Mouse (Mus musculus): Measurements from ENCODE around the gene Tspan9. TPM values are rescaled to one million over a fixed set of nuclear protein-coding genes. Genes with fewer than 3 reads are reported as not detected.

Tspan9 gene
- polyA plus RNA-seq, 1 experiment from 2014 or later, result 130 TPM

DNA sequence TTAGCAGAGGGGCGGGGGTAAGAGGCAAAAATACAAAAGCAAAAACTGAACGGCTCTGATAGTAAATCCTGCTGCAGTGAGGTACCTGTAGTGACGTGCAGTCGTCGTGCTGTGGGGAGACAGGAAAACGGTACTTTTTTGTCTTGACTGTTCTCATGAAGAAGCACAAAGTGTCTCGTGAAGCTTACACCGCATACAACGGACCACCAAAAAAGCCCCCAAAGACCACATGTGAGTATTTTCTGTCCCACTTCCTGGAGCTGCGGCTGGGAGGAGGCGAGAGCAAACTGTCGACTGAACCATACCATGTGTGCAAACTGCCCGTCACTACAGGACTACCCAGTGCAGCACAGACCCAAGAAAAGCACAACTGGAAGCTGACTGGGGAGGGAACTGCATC, 117.8 kb downstream of the Tspan9 start:
- H3K9ac ChIP-seq (ENCODE audit: low read depth, low read length), result no peak overlapping the region
- H3K27me3 ChIP-seq (replicated peaks; ENCODE audit: control insufficient read depth, insufficient read depth, low read length), result no peaks in the 10 kb centered on the region
- H3K9me3 ChIP-seq (ENCODE audit: control insufficient read depth, low read length), result no peaks in the 10 kb centered on the region
- no peak overlapping the region for H3K4me3 ChIP-seq (ENCODE audit: low read depth, low read length)
- no peak overlapping the region for H3K4me2 ChIP-seq (ENCODE audit: low read depth, low read length)
- ATAC-seq (ENCODE audit: low read depth) (no peak), DNase-seq (ENCODE audit: low spot score) (no peak)
- peaks cover 45% of the 10 kb centered on the region for H3K4me1 ChIP-seq (ENCODE audit: control insufficient read depth, insufficient read depth, low read length)
- H3K27ac ChIP-seq (replicated peaks; ENCODE audit: low read depth, low read length), result no peak overlapping the region
- 53% methylated on average over 13 of the region's 13 CpGs for WGBS
- 0 out of 2 replicates have a peak, but pooled peaks cover 4% of the 10 kb centered on the region for H3K36me3 ChIP-seq (ENCODE audit: control insufficient read depth, insufficient read depth, low read length)

DNA sequence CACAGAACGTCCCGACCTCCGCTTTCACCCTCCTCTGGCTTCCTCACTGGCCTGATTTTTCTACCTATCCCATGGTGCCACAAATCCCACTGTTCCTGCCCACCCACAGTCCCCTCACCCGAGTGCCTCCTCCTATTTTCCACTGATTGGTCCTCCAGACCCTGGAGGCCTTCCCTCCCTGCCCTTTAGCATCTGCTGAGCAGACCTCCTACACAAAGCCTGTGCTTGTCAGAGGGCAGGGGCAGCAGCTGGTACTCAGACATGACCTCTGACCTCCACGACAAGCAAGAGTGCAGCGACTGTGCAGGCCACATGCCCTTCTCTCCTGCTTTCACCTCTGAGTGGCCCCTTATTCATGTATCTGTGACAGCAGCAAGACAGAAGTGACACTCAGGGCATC, 121.2 kb downstream of the Tspan9 start:
- H3K9ac ChIP-seq (ENCODE audit: low read depth, low read length), result no peak overlapping the region
- peaks cover 50% of the 10 kb centered on the region for H3K4me1 ChIP-seq (ENCODE audit: control insufficient read depth, insufficient read depth, low read length)
- no peak overlapping the region for H3K4me2 ChIP-seq (ENCODE audit: low read depth, low read length)
- ATAC-seq (ENCODE audit: low read depth), result peak; percentile 42; the same call in 1 of the 2 replicates
- H3K9me3 ChIP-seq (ENCODE audit: control insufficient read depth, low read length), result no peaks in the 10 kb centered on the region
- no peaks in the 10 kb centered on the region for H3K27me3 ChIP-seq (replicated peaks; ENCODE audit: control insufficient read depth, insufficient read depth, low read length)
- no peak overlapping the region for H3K4me3 ChIP-seq (ENCODE audit: low read depth, low read length)
- H3K27ac ChIP-seq (replicated peaks; ENCODE audit: low read depth, low read length), result no peak overlapping the region
- H3K36me3 ChIP-seq (ENCODE audit: control insufficient read depth, insufficient read depth, low read length), result 0 out of 2 replicates have a peak, but pooled peaks cover 4% of the 10 kb centered on the region
- 33% methylated on average over 6 of the region's 6 CpGs for WGBS
- peak; percentile 48 for DNase-seq (ENCODE audit: low spot score)

DNA sequence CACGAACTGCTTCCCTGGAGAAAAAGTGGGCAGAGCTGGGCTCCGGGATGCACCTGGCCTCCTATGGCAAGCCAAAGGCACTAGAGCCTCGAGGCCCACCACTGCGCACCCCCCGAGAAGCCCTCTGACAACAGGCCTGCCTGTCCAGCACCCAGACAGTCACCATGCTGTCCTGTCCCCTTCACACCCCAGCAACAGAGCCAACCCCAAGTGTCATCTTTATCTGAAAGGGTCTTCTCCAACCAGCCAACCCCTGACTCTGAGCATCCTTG, 121.5 kb downstream of the Tspan9 start:
- 0 out of 2 replicates have a peak overlapping the region, but pooled peaks have one; percentile 6 for H3K9ac ChIP-seq (ENCODE audit: low read depth, low read length)
- WGBS, result 41% methylated on average over 5 of the region's 5 CpGs
- no peak overlapping the region; the same call in 1 of the 2 replicates for H3K27ac ChIP-seq (replicated peaks; ENCODE audit: low read depth, low read length)
- no peak overlapping the region for H3K4me3 ChIP-seq (ENCODE audit: low read depth, low read length)
- peaks cover 50% of the 10 kb centered on the region for H3K4me1 ChIP-seq (ENCODE audit: control insufficient read depth, insufficient read depth, low read length)
- no peak for DNase-seq (ENCODE audit: low spot score)
- H3K36me3 ChIP-seq (ENCODE audit: control insufficient read depth, insufficient read depth, low read length), result peaks cover 4% of the 10 kb centered on the region; the same call in 1 of the 2 replicates
- no peaks in the 10 kb centered on the region for H3K9me3 ChIP-seq (ENCODE audit: control insufficient read depth, low read length)
- no peak for ATAC-seq (ENCODE audit: low read depth)
- no peaks in the 10 kb centered on the region for H3K27me3 ChIP-seq (replicated peaks; ENCODE audit: control insufficient read depth, insufficient read depth, low read length)
- no peak overlapping the region for H3K4me2 ChIP-seq (ENCODE audit: low read depth, low read length)

DNA sequence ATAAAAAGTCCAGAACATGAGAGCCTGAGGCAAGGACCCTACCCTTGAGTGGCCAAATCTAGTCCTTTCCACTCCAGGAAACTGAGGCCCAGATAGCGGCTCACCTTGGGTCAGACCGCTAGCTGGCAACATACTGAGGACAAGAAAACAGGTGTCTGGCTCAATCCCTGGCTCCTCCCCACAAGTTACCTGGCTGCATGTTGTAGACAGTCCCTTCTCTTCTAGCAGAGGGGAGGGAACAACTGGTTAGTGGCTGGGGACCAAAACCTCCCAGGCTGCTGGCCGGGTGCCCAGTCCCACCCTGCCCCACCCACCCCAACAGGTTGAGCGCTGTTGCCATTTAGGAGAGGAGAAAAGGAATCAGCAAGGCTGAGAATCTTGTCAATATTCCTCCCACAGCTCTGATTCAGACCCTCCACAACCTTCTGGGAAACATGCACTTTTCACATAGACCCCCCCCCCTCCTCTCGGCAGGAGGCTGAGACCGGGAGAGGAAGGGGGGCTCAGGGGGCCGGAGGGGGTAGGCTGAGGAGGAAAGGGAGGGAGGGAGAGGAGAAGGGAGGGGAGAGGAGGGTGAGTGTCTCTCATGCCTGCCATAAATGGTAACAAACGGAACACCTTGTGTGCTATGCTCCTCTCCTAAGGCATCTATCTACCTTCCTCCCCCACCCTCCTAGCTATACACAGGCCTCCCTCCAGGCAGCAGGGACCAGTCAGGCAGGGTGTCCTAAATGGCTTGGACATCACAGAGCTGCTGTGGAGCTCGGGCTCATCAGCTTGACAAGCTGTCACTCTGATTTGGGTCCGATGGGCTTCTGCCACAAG, 122.1 kb downstream of the Tspan9 start:
- Histone ChIP-seq H3K4me3 (ENCODE audit: low read depth, low read length) (no peak overlapping the region), H3K36me3 (ENCODE audit: control insufficient read depth, insufficient read depth, low read length) (peaks cover 4% of the 10 kb centered on the region; the same call in 1 of the 2 replicates), H3K9me3 (ENCODE audit: control insufficient read depth, low read length) (no peaks in the 10 kb centered on the region), H3K9ac (ENCODE audit: low read depth, low read length) (0 out of 2 replicates have a peak overlapping the region, but pooled peaks have one; percentile 6), H3K4me1 (ENCODE audit: control insufficient read depth, insufficient read depth, low read length) (peaks cover 50% of the 10 kb centered on the region), H3K27ac (replicated peaks; ENCODE audit: low read depth, low read length) (peak overlapping the region; percentile 46), H3K4me2 (ENCODE audit: low read depth, low read length) (no peak overlapping the region), H3K27me3 (replicated peaks; ENCODE audit: control insufficient read depth, insufficient read depth, low read length) (no peaks in the 10 kb centered on the region)
- DNase-seq (ENCODE audit: low spot score), result peak; percentile 51
- ATAC-seq (ENCODE audit: low read depth), result peak; percentile 32
- 26% methylated on average over 10 of the region's 10 CpGs for WGBS

DNA sequence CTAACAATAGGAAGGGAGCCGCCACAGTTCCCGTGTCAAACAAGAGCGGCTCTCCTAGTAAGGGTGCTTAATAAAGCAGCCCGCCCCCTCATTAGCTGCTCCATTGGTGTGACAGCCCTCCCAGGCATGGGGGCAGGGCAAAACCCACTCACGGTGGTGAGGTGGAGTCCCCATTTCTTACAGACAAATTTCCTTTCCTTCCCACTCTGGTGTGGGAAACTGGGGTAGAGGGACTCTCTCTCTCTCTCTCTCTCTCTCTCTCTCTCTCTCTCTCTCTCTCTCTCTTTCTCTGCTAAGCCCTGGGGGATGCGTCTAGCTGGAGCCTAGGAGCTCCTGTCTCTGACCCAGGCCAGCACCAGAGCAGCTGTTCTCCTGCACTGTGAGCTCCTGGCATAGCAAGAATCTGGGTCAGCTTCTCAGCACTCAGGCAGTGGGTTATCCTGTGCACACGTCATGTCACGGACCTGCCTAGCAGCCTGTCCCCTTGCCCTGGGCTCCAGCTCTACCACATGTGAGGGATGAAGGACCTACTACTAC, 122.8 kb downstream of the Tspan9 start:
- no peaks in the 10 kb centered on the region for H3K27me3 ChIP-seq (replicated peaks; ENCODE audit: control insufficient read depth, insufficient read depth, low read length)
- no peak overlapping the region for H3K4me3 ChIP-seq (ENCODE audit: low read depth, low read length)
- peak overlapping the region; percentile 46; the same call in 1 of the 2 replicates for H3K27ac ChIP-seq (replicated peaks; ENCODE audit: low read depth, low read length)
- WGBS, result 34% methylated on average over 8 of the region's 8 CpGs
- no peak overlapping the region for H3K9ac ChIP-seq (ENCODE audit: low read depth, low read length)
- peak; percentile 50 for DNase-seq (ENCODE audit: low spot score)
- ATAC-seq (ENCODE audit: low read depth), result peak; percentile 64
- no peak overlapping the region; the same call in 1 of the 2 replicates for H3K4me2 ChIP-seq (ENCODE audit: low read depth, low read length)
- H3K36me3 ChIP-seq (ENCODE audit: control insufficient read depth, insufficient read depth, low read length), result no peaks in the 10 kb centered on the region; the same call in 1 of the 2 replicates
- no peaks in the 10 kb centered on the region for H3K9me3 ChIP-seq (ENCODE audit: control insufficient read depth, low read length)
- H3K4me1 ChIP-seq (ENCODE audit: control insufficient read depth, insufficient read depth, low read length), result peaks cover 50% of the 10 kb centered on the region

- no peak overlapping the region for H3K4me2 ChIP-seq (ENCODE audit: low read depth, low read length)
- peak overlapping the region; percentile 46; the same call in 1 of the 2 replicates for H3K27ac ChIP-seq (replicated peaks; ENCODE audit: low read depth, low read length)
- ATAC-seq (ENCODE audit: low read depth), result no peak
- H3K4me1 ChIP-seq (ENCODE audit: control insufficient read depth, insufficient read depth, low read length), result peaks cover 50% of the 10 kb centered on the region
- no peak overlapping the region for H3K4me3 ChIP-seq (ENCODE audit: low read depth, low read length)
- H3K36me3 ChIP-seq (ENCODE audit: control insufficient read depth, insufficient read depth, low read length), result no peaks in the 10 kb centered on the region; the same call in 1 of the 2 replicates
- no peaks in the 10 kb centered on the region for H3K27me3 ChIP-seq (replicated peaks; ENCODE audit: control insufficient read depth, insufficient read depth, low read length)
- 52% methylated on average over 4 of the region's 4 CpGs for WGBS
- no peaks in the 10 kb centered on the region for H3K9me3 ChIP-seq (ENCODE audit: control insufficient read depth, low read length)
- peak; percentile 63 for DNase-seq (ENCODE audit: low spot score)
- no peak overlapping the region for H3K9ac ChIP-seq (ENCODE audit: low read depth, low read length)
Observed at GRCm38 (mm10) chr6:128020053-128020452, 123.3 kb downstream of the Tspan9 start.

GRCm38 (mm10) chr6:128019119-128019518, 124.3 kb downstream of the Tspan9 start:
- DNase-seq (ENCODE audit: low spot score), result no peak
- Histone ChIP-seq H3K4me3 (ENCODE audit: low read depth, low read length) (no peak overlapping the region), H3K9ac (ENCODE audit: low read depth, low read length) (no peak overlapping the region), H3K4me2 (ENCODE audit: low read depth, low read length) (no peak overlapping the region), H3K4me1 (ENCODE audit: control insufficient read depth, insufficient read depth, low read length) (peaks cover 47% of the 10 kb centered on the region), H3K27me3 (replicated peaks; ENCODE audit: control insufficient read depth, insufficient read depth, low read length) (no peaks in the 10 kb centered on the region), H3K9me3 (ENCODE audit: control insufficient read depth, low read length) (no peaks in the 10 kb centered on the region), H3K36me3 (ENCODE audit: control insufficient read depth, insufficient read depth, low read length) (no peaks in the 10 kb centered on the region; the same call in 1 of the 2 replicates), H3K27ac (replicated peaks; ENCODE audit: low read depth, low read length) (no peak overlapping the region)
- WGBS, result 88% methylated on average over 7 of the region's 7 CpGs
- no peak for ATAC-seq (ENCODE audit: low read depth)

- Histone ChIP-seq H3K4me2 (ENCODE audit: low read depth, low read length) (no peak overlapping the region), H3K27ac (replicated peaks; ENCODE audit: low read depth, low read length) (no peak overlapping the region), H3K27me3 (replicated peaks; ENCODE audit: control insufficient read depth, insufficient read depth, low read length) (no peaks in the 10 kb centered on the region), H3K9me3 (ENCODE audit: control insufficient read depth, low read length) (no peaks in the 10 kb centered on the region), H3K36me3 (ENCODE audit: control insufficient read depth, insufficient read depth, low read length) (no peaks in the 10 kb centered on the region; the same call in 1 of the 2 replicates), H3K4me3 (ENCODE audit: low read depth, low read length) (no peak overlapping the region), H3K9ac (ENCODE audit: low read depth, low read length) (no peak overlapping the region), H3K4me1 (ENCODE audit: control insufficient read depth, insufficient read depth, low read length) (peaks cover 30% of the 10 kb centered on the region; the same call in 1 of the 2 replicates)
- whole genome bisulfite sequencing, result 79% methylated on average over 7 of the region's 7 CpGs
- no peak for DNase-seq (ENCODE audit: low spot score)
- ATAC-seq (ENCODE audit: low read depth), result no peak
Observed at GRCm38 (mm10) chr6:128015304-128015703, 128.1 kb downstream of the Tspan9 start.
